Mouse (Mus musculus): Measurements from ENCODE around the gene Wnt7b.

DNA sequence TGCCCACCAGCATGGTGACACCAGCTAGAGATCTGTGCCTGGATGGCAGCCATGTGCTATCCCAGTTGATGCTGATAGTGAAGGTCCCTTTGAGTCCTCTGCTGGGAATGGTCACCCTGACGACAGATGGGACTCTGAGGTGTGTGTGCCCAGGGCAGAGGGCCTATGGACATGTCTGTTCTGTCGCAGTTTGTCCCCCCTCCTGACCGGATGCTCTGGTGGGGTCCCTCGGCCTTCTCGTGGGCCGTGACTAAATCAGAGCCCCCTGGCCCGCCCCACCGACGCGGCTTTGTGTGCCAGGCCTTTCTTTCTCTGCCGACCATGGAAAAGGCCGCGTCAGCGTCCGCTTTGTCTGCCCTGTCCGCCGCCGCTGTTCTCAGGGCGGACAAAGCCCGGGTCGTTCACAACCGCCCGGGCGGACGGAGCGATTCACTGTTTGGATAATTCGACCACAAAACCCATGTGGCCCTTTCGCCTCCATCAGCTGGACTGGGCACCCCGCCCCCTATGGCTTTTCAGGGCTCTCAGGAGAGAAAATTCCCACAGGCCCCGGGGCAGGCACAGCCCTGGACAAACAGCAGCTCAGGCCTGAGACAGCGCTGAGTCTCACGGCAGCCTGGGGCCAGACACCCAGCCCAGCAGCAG lies 74.8 kb downstream of the Wnt7b start:
- TF ChIP-seq CTCF (IDR thresholded peaks at IDR 0.05; ENCODE audit: control insufficient read depth, insufficient read depth, low read length) (no peak), POLR2A (IDR thresholded peaks at IDR 0.05; ENCODE audit: borderline replicate concordance, control insufficient read depth, low read depth, low read length) (no peak)
